Mouse (Mus musculus) ovary, postnatal 10 days (tissue): Measurements from ENCODE around the gene Srrm1.
A peak's percentile ranks its signal among the peaks of the same experiment; 100 is the strongest.

Experiments
- DNase-seq: peaks from one replicate; pipeline ENCODE4 v3.0.0; 2022; ENCODE audit warnings: low spot score

Gene Srrm1

DNA sequence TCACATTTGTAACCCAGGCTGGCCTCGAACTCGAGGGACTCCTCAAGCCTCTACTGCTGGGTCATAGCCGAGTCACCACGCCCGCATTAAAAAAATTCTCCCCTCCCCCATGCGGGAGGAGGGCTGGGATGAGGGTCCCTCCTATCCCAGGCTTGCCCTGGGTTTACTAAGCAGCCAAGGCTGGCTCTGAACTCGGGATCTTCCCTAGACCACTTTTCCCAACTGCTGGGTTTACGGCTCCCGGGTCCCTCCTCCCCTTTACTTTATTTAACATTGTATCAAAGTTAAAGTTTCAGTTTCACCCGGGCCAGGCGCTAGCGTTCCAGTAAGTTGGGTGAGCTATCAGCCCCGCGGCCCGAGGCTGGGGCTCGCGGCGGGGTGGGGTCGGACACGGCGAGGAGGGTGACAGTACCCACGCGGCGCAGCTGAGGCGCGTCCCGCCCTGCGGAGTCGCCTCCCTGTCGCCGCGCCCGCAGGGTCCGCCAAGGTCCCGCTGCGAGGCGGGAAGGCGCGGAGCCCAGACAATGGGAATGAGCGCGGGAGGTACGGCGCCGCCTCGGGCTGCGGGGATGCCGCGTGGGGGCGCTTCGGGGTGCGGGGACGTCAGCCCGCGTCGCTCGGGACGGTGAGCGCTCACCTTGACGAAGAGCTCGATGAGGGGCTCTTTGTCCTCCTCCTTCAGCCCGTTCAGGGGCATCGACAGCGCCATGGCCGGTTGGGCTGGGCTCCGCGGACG, 81.1 kb downstream of the Srrm1 start:
- peak; percentile 25 for DNase-seq

DNA sequence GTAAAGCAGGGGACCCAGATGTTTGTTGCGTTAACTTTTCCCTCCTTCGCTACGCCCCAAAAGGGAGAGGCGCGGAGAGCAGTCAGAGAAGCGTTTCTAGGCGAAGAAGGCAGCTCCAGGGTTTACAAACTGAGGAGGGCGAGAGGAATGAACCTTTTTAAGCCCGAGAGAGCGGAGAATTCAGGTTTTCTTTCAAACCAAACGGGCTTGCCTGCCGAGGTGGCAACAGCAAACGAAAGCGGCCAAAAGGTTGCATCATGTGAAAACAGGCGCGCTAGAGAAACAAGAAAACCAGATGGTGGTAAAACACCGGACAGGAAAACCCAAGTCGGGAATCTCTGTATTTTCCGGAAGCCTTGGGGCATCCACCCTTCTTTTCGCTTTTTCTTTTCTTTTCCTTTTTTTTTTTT, 81.7 kb downstream of the Srrm1 start:
- peak; percentile 27 for DNase-seq
